8 mouse cellular contexts compared by ENCODE assay signal in genomic region chr4:111414399-111414798, GRCm38 (mm10). TPM values are rescaled to one million over a fixed set of nuclear protein-coding genes. Genes with fewer than 3 reads are reported as not detected.
DNase-seq lines count a peak whose midpoint lies in the region; ATAC-seq and TF ChIP-seq lines count a peak whose summit lies in the region.

No protein-coding gene starts in this region.

- H3K4me2 ChIP-seq in kidney, embryonic 14.5 days (replicated peaks; ENCODE audit: low read depth, low read length), result peak overlapping the region; percentile 65
- H3K4me2 ChIP-seq in midbrain, embryonic 16.5 days (ENCODE audit: low read length), result peak overlapping the region; percentile 73

- peak; percentile 59 for ATAC-seq in kidney, embryonic 14.5 days (ENCODE audit: low FRiP score, low TSS enrichment)
- ATAC-seq in midbrain, embryonic 16.5 days, result peak; percentile 41

- 1% methylated on average over 6 of the region's 6 CpGs for WGBS in kidney, embryonic 14.5 days
- 1% methylated on average over 6 of the region's 6 CpGs for WGBS in midbrain, embryonic 16.5 days

- H3K27me3 ChIP-seq in kidney, embryonic 14.5 days (ENCODE audit: control insufficient read depth, insufficient read depth, low read length), result no peaks in the 10 kb centered on the region
- no peaks in the 10 kb centered on the region for H3K27me3 ChIP-seq in midbrain, embryonic 16.5 days (ENCODE audit: control insufficient read depth, insufficient read depth, low read depth, low read length)

- no peak for DNase-seq in left cerebral cortex, adult 2 months (ENCODE audit: extremely low spot score in 1 of 2, low spot score in 2 of 2)
- no peak for DNase-seq in left cerebral cortex, adult 9 months (ENCODE audit: low spot score in 2 of 2)
- peak; percentile 70 to 72 for DNase-seq in cerebellum, postnatal 10 days
- DNase-seq in heart, adult 18-20 months, result peak; percentile 42 to 50
- DNase-seq in right cerebral cortex, postnatal 14 days, result no peak
- DNase-seq in adipocyte (ENCODE audit: low spot score), result no peak

- 0 out of 2 replicates have a peak, but pooled peaks cover 7% of the 10 kb centered on the region for H3K36me3 ChIP-seq in kidney, embryonic 14.5 days (ENCODE audit: control insufficient read depth, insufficient read depth, low read length)
- no peaks in the 10 kb centered on the region for H3K36me3 ChIP-seq in midbrain, embryonic 16.5 days (ENCODE audit: control insufficient read depth, insufficient read depth, low read length)

- no peaks in the 10 kb centered on the region for H3K9me3 ChIP-seq in kidney, embryonic 14.5 days (ENCODE audit: control insufficient read depth, low read length)
- no peaks in the 10 kb centered on the region for H3K9me3 ChIP-seq in midbrain, embryonic 16.5 days (replicated peaks; ENCODE audit: control insufficient read depth, low read length, poor library complexity, severe bottlenecking)

- peaks cover 9% of the 10 kb centered on the region; the same call in 1 of the 2 replicates for H3K4me1 ChIP-seq in kidney, embryonic 14.5 days (ENCODE audit: control insufficient read depth, insufficient read depth, low read length)
- H3K4me1 ChIP-seq in midbrain, embryonic 16.5 days (ENCODE audit: control insufficient read depth, insufficient read depth, low read length), result peaks cover 29% of the 10 kb centered on the region

- H3K27ac ChIP-seq in left cerebral cortex, adult 2 months, result peak overlapping the region; percentile 91
- peak overlapping the region; percentile 80 for H3K27ac ChIP-seq in kidney, embryonic 14.5 days (ENCODE audit: low read depth, low read length)
- peak overlapping the region; percentile 94 for H3K27ac ChIP-seq in midbrain, embryonic 16.5 days (ENCODE audit: low read length)

- H3K9ac ChIP-seq in kidney, embryonic 14.5 days (ENCODE audit: low read depth, low read length), result peak overlapping the region; percentile 89; the same call in 1 of the 2 replicates
- peak overlapping the region; percentile 88 for H3K9ac ChIP-seq in midbrain, embryonic 16.5 days (ENCODE audit: low read depth, low read length)

- intact Hi-C loops in left cerebral cortex, adult 2 months (cut with DNase I), result no loop called here

- TF ChIP-seq CTCF in left cerebral cortex, adult 2 months (IDR thresholded peaks at IDR 0.05), result no peak

- H3K4me3 ChIP-seq in left cerebral cortex, adult 2 months, result peak overlapping the region; percentile 91
- H3K4me3 ChIP-seq in kidney, embryonic 14.5 days (ENCODE audit: low read length), result peak overlapping the region; percentile 79
- H3K4me3 ChIP-seq in midbrain, embryonic 16.5 days (ENCODE audit: low read depth, low read length), result peak overlapping the region; percentile 60

RNA-seq across cellular contexts. Expression of gene Bend5, which starts 0.4 kb away (rescaled TPM):
- total RNA-seq in left cerebral cortex, adult 2 months (2021), result 10 to 100 TPM; 17.3 to 18.7 TPM
- 1 to 10 TPM; 5.7 to 7.3 TPM for total RNA-seq in heart, adult 18-20 months (2021)
- 30.6 and 34.1 TPM in 2 replicates for polyA plus RNA-seq in kidney, embryonic 14.5 days (2014; fragmentation: Nextera tagmentation; extraction: Ambion mirVana)
- 58.2 and 68.5 TPM in 2 replicates for polyA plus RNA-seq in midbrain, embryonic 16.5 days (2015; fragmentation: Nextera tagmentation; extraction: Ambion mirVana)

Comparison
In these comparisons a context has a peak if more than half of its experiments do, and no peak if none do; other contexts are left out.
1. DNase-seq: peak in cerebellum, postnatal 10 days (2 of 2) and heart, adult 18-20 months (2 of 2); none in left cerebral cortex, adult 2 months (0 of 2), left cerebral cortex, adult 9 months (0 of 2), right cerebral cortex, postnatal 14 days (single experiment) and adipocyte (single experiment).
2. Peak in every context shown above with its lines, with median percentiles within 50 percentile points of each other: H3K27ac ChIP-seq and H3K4me3 ChIP-seq.